Mouse (Mus musculus): ENCODE data around the gene Gjb3. TPM values are rescaled to one million over a fixed set of nuclear protein-coding genes. Genes with fewer than 3 reads are reported as not detected.

The Gjb3 gene
- total RNA-seq (2012; rRNA removed), result not detected in 2 replicates
- not detected for polyA plus RNA-seq (2012; ENCODE audit: insufficient read depth in 1 of 2, insufficient read length in 2 of 2, low read depth in 1 of 2, low replicate concordance in 2 of 2, missing spikeins in 1 of 2)

GRCm38 (mm10) chr4:127330181-127331100, at the start of gene Gjb3:
Gjb3 (minus strand) TSS chr4:127330844.
- Histone ChIP-seq H3K79me2 (ENCODE audit: control insufficient read depth, insufficient read depth, low read length, poor library complexity) (no peaks in the 10 kb centered on the region), H3K9me3 (replicated peaks; ENCODE audit: insufficient read depth, low read length) (no peaks in the 10 kb centered on the region), H3K4me3 (ENCODE audit: control insufficient read depth in 1 of 2, insufficient read depth in 1 of 2, low read depth in 2 of 2, low read length in 2 of 2) (no peak within 1 kb of the TSS), H3K9ac (ENCODE audit: control insufficient read depth, low read depth, low read length, poor library complexity, severe bottlenecking) (no peak within 1 kb of the TSS), H3K36me3 (ENCODE audit: control insufficient read depth in 1 of 2, insufficient read depth in 2 of 2, low read length in 2 of 2) (no peaks in the 10 kb centered on the region), H3K27ac (ENCODE audit: control insufficient read depth, low read depth, low read length) (no peak within 1 kb of the TSS), H3K4me1 (ENCODE audit: control insufficient read depth in 1 of 2, insufficient read depth in 2 of 2, low read length in 2 of 2) (no peaks in the 10 kb centered on the region), H3K27me3 (ENCODE audit: control insufficient read depth in 1 of 2, insufficient read depth in 2 of 2, low read length in 2 of 2) (no peaks in the 10 kb centered on the region)
- TF ChIP-seq ZMIZ1 (IDR thresholded peaks at IDR 0.05; ENCODE audit: low read depth, low read length) (no peak), ZC3H11A (IDR thresholded peaks at IDR 0.05; ENCODE audit: low read depth, low read length) (no peak), RAD21 (IDR thresholded peaks at IDR 0.05; ENCODE audit: low read depth, low read length) (no peak), MXI1 (IDR thresholded peaks at IDR 0.05; ENCODE audit: low read depth, low read length) (no peak), MAZ (IDR thresholded peaks at IDR 0.05; ENCODE audit: low read depth, low read length) (no peak), MAFK (IDR thresholded peaks at IDR 0.05; ENCODE audit: borderline replicate concordance, low read depth, low read length) (no peak), TAL1 (IDR thresholded peaks at IDR 0.05; ENCODE audit: low read length) (no peak), RCOR1 (IDR thresholded peaks at IDR 0.05; ENCODE audit: low read depth, low read length) (no peak), POLR2AphosphoS5 (IDR thresholded peaks at IDR 0.05; ENCODE audit: borderline replicate concordance, low read depth, low read length) (no peak), ZNF384 (IDR thresholded peaks at IDR 0.05; ENCODE audit: low read depth, low read length) (no peak), JUND (IDR thresholded peaks at IDR 0.05; ENCODE audit: low read depth, low read length) (no peak), SMC3 (IDR thresholded peaks at IDR 0.05; ENCODE audit: low read depth, low read length) (no peak), E2F4 (IDR thresholded peaks at IDR 0.05; ENCODE audit: borderline replicate concordance, low read depth, low read length) (no peak), USF1 (IDR thresholded peaks at IDR 0.05; ENCODE audit: low read depth, low read length) (no peak), MAX (IDR thresholded peaks at IDR 0.05; ENCODE audit: low read length) (no peak), NELFE (IDR thresholded peaks at IDR 0.05; ENCODE audit: low read depth, low read length) (no peak)
- no peak for DNase-seq (ENCODE audit: low read depth, low spot score)

GRCm38 (mm10) chr4:127377344-127377743, 46.7 kb upstream of the Gjb3 start:
- DNase-seq (ENCODE audit: low read depth, low spot score), result peak; percentile 10
- no peaks in the 10 kb centered on the region for H3K9me3 ChIP-seq (replicated peaks; ENCODE audit: insufficient read depth, low read length)
- H3K27ac ChIP-seq (ENCODE audit: control insufficient read depth, low read depth, low read length), result no peak overlapping the region
- no peak for TF ChIP-seq SIN3A (IDR thresholded peaks at IDR 0.05; ENCODE audit: low read length)
- no peak for TF ChIP-seq CHD2 (IDR thresholded peaks at IDR 0.05; ENCODE audit: low read length)
- no peak for TF ChIP-seq MAX (IDR thresholded peaks at IDR 0.05; ENCODE audit: low read length)
- no peak for TF ChIP-seq JUND (IDR thresholded peaks at IDR 0.05; ENCODE audit: low read depth, low read length)
- TF ChIP-seq RAD21 (IDR thresholded peaks at IDR 0.05; ENCODE audit: low read depth, low read length), result peak; percentile 24
- no peak for TF ChIP-seq POLR2AphosphoS5 (IDR thresholded peaks at IDR 0.05; ENCODE audit: borderline replicate concordance, low read depth, low read length)
- no peak for TF ChIP-seq MYC (IDR thresholded peaks at IDR 0.05; ENCODE audit: low read depth, low read length)
- no peak for TF ChIP-seq GATA1 (IDR thresholded peaks at IDR 0.05; ENCODE audit: low read depth, low read length)
- TF ChIP-seq TCF12 (IDR thresholded peaks at IDR 0.05; ENCODE audit: low read depth, low read length), result no peak
- no peak for TF ChIP-seq KAT2A (conservative IDR thresholded peaks at IDR 0.05; ENCODE audit: low read depth, low read length)
- TF ChIP-seq BHLHE40 (IDR thresholded peaks at IDR 0.05; ENCODE audit: borderline replicate concordance, low read depth, low read length), result no peak
- TF ChIP-seq ELF1 (IDR thresholded peaks at IDR 0.05; ENCODE audit: low read depth, low read length), result no peak
- no peak for TF ChIP-seq MEF2A (IDR thresholded peaks at IDR 0.05; ENCODE audit: extremely low read depth, insufficient replicate concordance, low read depth, low read length, poor library complexity, severe bottlenecking)
- TF ChIP-seq CTCF (IDR thresholded peaks at IDR 0.05 in 2 of 3, conservative IDR thresholded peaks at IDR 0.05 in 1 of 3; ENCODE audit: control insufficient read depth in 1 of 3, insufficient read depth in 1 of 3, low read depth in 2 of 3, low read length in 3 of 3, poor library complexity in 1 of 3, severe bottlenecking in 1 of 3), result peak; percentile 10 to 23 (median 17); a peak in 3 of 6 replicates
- 0 out of 2 replicates have a peak, but pooled peaks have one; percentile 21 for TF ChIP-seq SMC3 (IDR thresholded peaks at IDR 0.05; ENCODE audit: low read depth, low read length)
- no peak for TF ChIP-seq POLR2A (IDR thresholded peaks at IDR 0.05; ENCODE audit: control insufficient read depth in 1 of 2, insufficient read depth in 1 of 2, low read depth in 1 of 2, low read length in 2 of 2, poor library complexity in 1 of 2)
- TF ChIP-seq GABPA (IDR thresholded peaks at IDR 0.05; ENCODE audit: low read depth, low read length), result no peak
- TF ChIP-seq TBP (IDR thresholded peaks at IDR 0.05; ENCODE audit: low read depth, low read length), result no peak
- no peak for TF ChIP-seq NRF1 (IDR thresholded peaks at IDR 0.05; ENCODE audit: insufficient read depth, low read depth, low read length, poor library complexity, severe bottlenecking)
- H3K36me3 ChIP-seq (ENCODE audit: control insufficient read depth in 1 of 2, insufficient read depth in 2 of 2, low read length in 2 of 2), result no peaks in the 10 kb centered on the region
- no peaks in the 10 kb centered on the region for H3K4me1 ChIP-seq (ENCODE audit: control insufficient read depth in 1 of 2, insufficient read depth in 2 of 2, low read length in 2 of 2)
- no peak overlapping the region for H3K9ac ChIP-seq (ENCODE audit: control insufficient read depth, low read depth, low read length, poor library complexity, severe bottlenecking)
- H3K79me2 ChIP-seq (ENCODE audit: control insufficient read depth, insufficient read depth, low read length, poor library complexity), result no peaks in the 10 kb centered on the region
- no peak overlapping the region for H3K4me3 ChIP-seq (ENCODE audit: control insufficient read depth in 1 of 2, insufficient read depth in 1 of 2, low read depth in 2 of 2, low read length in 2 of 2)
- H3K27me3 ChIP-seq (ENCODE audit: control insufficient read depth in 1 of 2, insufficient read depth in 2 of 2, low read length in 2 of 2), result no peaks in the 10 kb centered on the region
